Mouse (Mus musculus) spleen, adult 2 months (tissue): ENCODE measurements around the gene Adgrb2.

Experiments
- CTCF ChIP-seq: fragments of 200-500 bp; IDR thresholded peaks from 2 replicates; pipeline ENCODE4 v1.5.1; 2011; ENCODE audit warnings: mild to moderate bottlenecking, inconsistent platforms; ENCODE audit not compliant: insufficient read depth, insufficient read length, insufficient replicate concordance; ENCODE audit errors: extremely low read depth
- POLR2A ChIP-seq: fragments of 200-500 bp; IDR thresholded peaks from 2 replicates; pipeline ENCODE4 v1.6.1; 2011; ENCODE audit warnings: low read depth, low read length, inconsistent platforms

DNA sequence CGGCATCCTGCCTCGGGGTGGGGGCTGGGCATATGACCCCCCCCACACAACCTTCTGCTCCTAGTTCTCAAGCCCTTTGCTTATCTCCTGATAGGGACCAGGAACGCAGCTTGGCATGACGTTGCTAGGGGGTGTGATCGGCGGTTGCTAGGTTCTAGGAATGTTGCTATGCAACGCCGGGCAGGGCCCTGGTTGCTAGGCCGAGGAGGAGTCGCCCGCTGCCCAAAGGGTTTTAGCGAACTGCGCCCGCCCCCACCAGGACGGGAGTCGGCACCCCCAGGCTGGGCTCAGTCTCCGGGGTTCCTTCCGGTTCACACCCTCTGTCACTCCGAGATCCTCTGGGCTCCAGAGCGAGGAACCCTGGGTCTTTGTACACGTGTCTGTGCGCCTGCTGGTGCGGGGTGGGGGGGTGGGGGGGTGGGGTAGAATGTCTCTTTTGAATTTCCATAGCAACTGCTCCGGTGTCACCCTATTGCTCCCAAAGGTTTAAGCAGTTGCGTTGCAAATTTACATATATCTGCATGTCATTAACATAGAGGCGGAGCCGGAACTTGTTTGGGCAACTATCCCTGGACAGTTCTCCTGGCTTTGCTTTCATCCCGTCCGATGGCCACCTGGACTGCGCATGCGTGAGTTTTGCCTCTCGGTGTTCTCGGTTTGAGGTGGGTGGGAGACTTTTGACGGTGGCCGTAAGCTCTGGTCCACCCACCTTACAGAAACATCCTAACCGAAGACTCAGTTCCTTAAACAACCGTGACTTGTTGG is 24.3 kb upstream of the Adgrb2 start:
- TF ChIP-seq CTCF (no peak), POLR2A (no peak)
